Mouse (Mus musculus) hindbrain, embryonic 15.5 days (tissue): Measurements from ENCODE around the gene Celsr2. TPM values are rescaled to one million over a fixed set of nuclear protein-coding genes. Genes with fewer than 3 reads are reported as not detected.

Experiments
- ATAC-seq: fragments of 200-750 bp; cut with Nextera tagmentation; 2 replicates; pipeline ENCODE4 v1.8.0; 2017; ENCODE audit warnings: low read depth, moderate number of reproducible peaks, moderate TSS enrichment; ENCODE audit not compliant: low FRiP score
- H3K27ac ChIP-seq: fragments of 300-500 bp; sonication (generic); replicated peaks from 2 replicates; pipeline ENCODE4 v1.5.1; 2015; ENCODE audit warnings: mild to moderate bottlenecking, inconsistent platforms
- H3K27me3 ChIP-seq: fragments of 300-500 bp; sonication (generic); 2 replicates; pipeline ENCODE4 v1.6.1; 2015; ENCODE audit warnings: control low read depth, inconsistent platforms
- H3K36me3 ChIP-seq: fragments of 300-500 bp; sonication (generic); 2 replicates; pipeline ENCODE4 v1.6.1; 2015; ENCODE audit warnings: control low read depth, inconsistent platforms
- H3K4me1 ChIP-seq: fragments of 300-500 bp; sonication (generic); replicated peaks from 2 replicates; pipeline ENCODE4 v1.6.1; 2015; ENCODE audit warnings: control low read depth, inconsistent platforms
- H3K4me2 ChIP-seq: fragments of 300-500 bp; sonication (generic); 2 replicates; pipeline ENCODE4 v1.6.1; 2015; ENCODE audit warnings: moderate library complexity, mild to moderate bottlenecking, inconsistent platforms
- H3K4me3 ChIP-seq: fragments of 300-500 bp; sonication (generic); 2 replicates; pipeline ENCODE4 v1.5.1; 2015; ENCODE audit warnings: mild to moderate bottlenecking, inconsistent platforms
- H3K9ac ChIP-seq: fragments of 300-500 bp; sonication (generic); 2 replicates; pipeline ENCODE4 v1.6.1; 2015; ENCODE audit warnings: inconsistent platforms
- H3K9me3 ChIP-seq: fragments of 300-500 bp; sonication (generic); 2 replicates; pipeline ENCODE4 v1.6.1; 2016; ENCODE audit warnings: control low read depth, inconsistent platforms
- WGBS: fragments of 180-500 bp; shearing (Covaris S2); methylation state at CpG from one replicate; pipeline ENCODE4 v1.1.7; 2015; 5-methylcytosine and 5-hydroxymethylcytosine counted together
- polyA plus RNA-seq: library from polyadenylated mRNA; unstranded; fragments of >200 nt; fragmentation: Nextera tagmentation; extraction: Ambion mirVana; gene quantifications from 2 replicates; pipeline ENCODE4 v1.2.1, GENCODE M21; 2015

The Celsr2 gene
- polyA plus RNA-seq, 1 experiment from 2014 or later: 43.1 TPM

GRCm38 (mm10) chr3:108433188-108433880, 18.0 kb upstream of the Celsr2 start:
- peak overlapping the region; percentile 9; the same call in 1 of the 2 replicates for H3K9ac ChIP-seq
- H3K4me2 ChIP-seq: 0 out of 2 replicates have a peak overlapping the region, but pooled peaks have one; percentile 3
- peak overlapping the region; percentile 81 for H3K27ac ChIP-seq
- H3K27me3 ChIP-seq: no peaks in the 10 kb centered on the region
- no peak overlapping the region for H3K4me3 ChIP-seq
- no peaks in the 10 kb centered on the region for H3K9me3 ChIP-seq
- WGBS: 18% methylated on average over 18 of the region's 18 CpGs
- H3K4me1 ChIP-seq: peaks cover 29% of the 10 kb centered on the region
- peaks cover 55% of the 10 kb centered on the region for H3K36me3 ChIP-seq
- peak; percentile 91 for ATAC-seq

GRCm38 (mm10) chr3:108432542-108433187, 17.3 kb upstream of the Celsr2 start:
- ATAC-seq: no peak
- H3K27me3 ChIP-seq: no peaks in the 10 kb centered on the region
- peaks cover 62% of the 10 kb centered on the region for H3K36me3 ChIP-seq
- H3K4me1 ChIP-seq: peaks cover 29% of the 10 kb centered on the region
- peak overlapping the region; percentile 81 for H3K27ac ChIP-seq
- no peak overlapping the region for H3K4me2 ChIP-seq
- no peak overlapping the region for H3K9ac ChIP-seq
- WGBS: 26% methylated on average over 13 of the region's 13 CpGs
- H3K9me3 ChIP-seq: no peaks in the 10 kb centered on the region
- no peak overlapping the region for H3K4me3 ChIP-seq

GRCm38 (mm10) chr3:108425624-108426018, 10.3 kb upstream of the Celsr2 start:
- H3K4me3 ChIP-seq: no peak overlapping the region
- peaks cover 43% of the 10 kb centered on the region for H3K36me3 ChIP-seq
- peak overlapping the region; percentile 71; the same call in 1 of the 2 replicates for H3K27ac ChIP-seq
- H3K9me3 ChIP-seq: no peaks in the 10 kb centered on the region
- H3K4me2 ChIP-seq: no peak overlapping the region
- ATAC-seq: no peak
- 62% methylated on average over 6 of the region's 6 CpGs for WGBS
- H3K27me3 ChIP-seq: no peaks in the 10 kb centered on the region
- no peak overlapping the region for H3K9ac ChIP-seq
- peaks cover 34% of the 10 kb centered on the region for H3K4me1 ChIP-seq

GRCm38 (mm10) chr3:108424944-108425623, 9.7 kb upstream of the Celsr2 start:
- H3K27me3 ChIP-seq: no peaks in the 10 kb centered on the region
- H3K27ac ChIP-seq: peak overlapping the region; percentile 71; the same call in 1 of the 2 replicates
- no peak overlapping the region for H3K9ac ChIP-seq
- peaks cover 41% of the 10 kb centered on the region for H3K36me3 ChIP-seq
- H3K4me2 ChIP-seq: no peak overlapping the region
- no peaks in the 10 kb centered on the region for H3K9me3 ChIP-seq
- H3K4me3 ChIP-seq: no peak overlapping the region
- WGBS: 35% methylated on average over 7 of the region's 7 CpGs
- peaks cover 34% of the 10 kb centered on the region for H3K4me1 ChIP-seq
- ATAC-seq: no peak

GRCm38 (mm10) chr3:108423844-108424801, 8.8 kb upstream of the Celsr2 start:
- Histone ChIP-seq H3K27me3 (no peaks in the 10 kb centered on the region), H3K9me3 (no peaks in the 10 kb centered on the region), H3K4me3 (peak overlapping the region; percentile 24), H3K4me2 (peak overlapping the region; percentile 52), H3K4me1 (peaks cover 34% of the 10 kb centered on the region), H3K27ac (peak overlapping the region; percentile 71), H3K36me3 (peaks cover 32% of the 10 kb centered on the region), H3K9ac (peak overlapping the region; percentile 23; the same call in 1 of the 2 replicates)
- peak; percentile 86 for ATAC-seq
- WGBS: 16% methylated on average over 11 of the region's 11 CpGs

GRCm38 (mm10) chr3:108423006-108423405, 7.7 kb upstream of the Celsr2 start:
- Histone ChIP-seq H3K36me3 (peaks cover 21% of the 10 kb centered on the region), H3K4me2 (peak overlapping the region; percentile 52), H3K27me3 (no peaks in the 10 kb centered on the region), H3K27ac (peak overlapping the region; percentile 71; the same call in 1 of the 2 replicates), H3K4me3 (no peak overlapping the region), H3K4me1 (peaks cover 34% of the 10 kb centered on the region), H3K9me3 (no peaks in the 10 kb centered on the region), H3K9ac (0 out of 2 replicates have a peak overlapping the region, but pooled peaks have one; percentile 23)
- WGBS: 26% methylated on average over 6 of the region's 6 CpGs
- peak; percentile 24; the same call in 1 of the 2 replicates for ATAC-seq

GRCm38 (mm10) chr3:108415831-108416223, 475 bp upstream of the Celsr2 start:
- peak overlapping the region; percentile 82 for H3K4me2 ChIP-seq
- H3K9ac ChIP-seq: peak overlapping the region; percentile 99
- peak overlapping the region; percentile 92 for H3K4me3 ChIP-seq
- under 1% methylated on average over 48 of the region's 48 CpGs for WGBS
- H3K27me3 ChIP-seq: no peaks in the 10 kb centered on the region
- ATAC-seq: peak; percentile 80
- H3K36me3 ChIP-seq: peaks cover 20% of the 10 kb centered on the region
- no peaks in the 10 kb centered on the region for H3K9me3 ChIP-seq
- peak overlapping the region; percentile 95 for H3K27ac ChIP-seq
- H3K4me1 ChIP-seq: peaks cover 47% of the 10 kb centered on the region

GRCm38 (mm10) chr3:108413634-108414360, 1.6 kb downstream of the Celsr2 start:
- peak overlapping the region; percentile 82 for H3K4me2 ChIP-seq
- H3K36me3 ChIP-seq: peaks cover 20% of the 10 kb centered on the region
- no peaks in the 10 kb centered on the region for H3K9me3 ChIP-seq
- H3K27me3 ChIP-seq: no peaks in the 10 kb centered on the region
- peak overlapping the region; percentile 92; the same call in 1 of the 2 replicates for H3K4me3 ChIP-seq
- H3K27ac ChIP-seq: no peak overlapping the region
- H3K9ac ChIP-seq: no peak overlapping the region
- peaks cover 67% of the 10 kb centered on the region for H3K4me1 ChIP-seq
- ATAC-seq: no peak
- 97% methylated on average over 35 of the region's 35 CpGs for WGBS

- Histone ChIP-seq H3K9me3 (no peaks in the 10 kb centered on the region), H3K36me3 (peaks cover 25% of the 10 kb centered on the region), H3K4me3 (peak overlapping the region; percentile 35), H3K9ac (peak overlapping the region; percentile 51), H3K4me2 (peak overlapping the region; percentile 83), H3K4me1 (peaks cover 81% of the 10 kb centered on the region), H3K27me3 (no peaks in the 10 kb centered on the region), H3K27ac (peak overlapping the region; percentile 91)
- peak; percentile 57 for ATAC-seq
- 8% methylated on average over 8 of the region's 8 CpGs for WGBS
Observed at GRCm38 (mm10) chr3:108411754-108412121, 3.6 kb downstream of the Celsr2 start.

GRCm38 (mm10) chr3:108411026-108411753, 4.2 kb downstream of the Celsr2 start:
- ATAC-seq: no peak
- peak overlapping the region; percentile 35 for H3K4me3 ChIP-seq
- peaks cover 87% of the 10 kb centered on the region for H3K4me1 ChIP-seq
- H3K27me3 ChIP-seq: no peaks in the 10 kb centered on the region
- H3K36me3 ChIP-seq: peaks cover 30% of the 10 kb centered on the region
- peak overlapping the region; percentile 83 for H3K4me2 ChIP-seq
- peak overlapping the region; percentile 51 for H3K9ac ChIP-seq
- WGBS: 9% methylated on average over 5 of the region's 5 CpGs
- H3K9me3 ChIP-seq: no peaks in the 10 kb centered on the region
- peak overlapping the region; percentile 91 for H3K27ac ChIP-seq
